14 mouse cellular contexts compared by ENCODE assay signal in the genomic region with DNA sequence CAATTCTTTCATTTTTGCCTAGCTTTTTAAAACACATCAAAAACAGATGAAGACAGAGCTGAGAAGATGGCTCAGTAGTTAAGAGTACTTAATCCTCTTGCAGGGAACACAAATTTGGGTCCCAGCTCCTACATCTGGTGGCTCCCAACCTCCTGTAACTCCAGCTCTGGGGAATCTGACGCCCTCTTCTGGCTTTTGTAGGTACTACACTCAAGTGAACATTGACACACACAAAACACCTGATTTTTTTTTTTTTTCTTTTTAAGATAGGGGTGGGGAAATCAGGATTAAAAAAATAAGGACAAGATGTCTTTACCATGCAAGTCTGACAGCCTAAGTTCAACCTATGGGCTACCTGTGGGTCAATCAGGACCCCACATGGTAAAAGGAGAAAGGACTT. TPM values are rescaled to one million over a fixed set of nuclear protein-coding genes. Genes with fewer than 3 reads are reported as not detected.
A peak's percentile ranks its signal among the peaks of the same experiment; 100 is the strongest.
DNase-seq lines count a peak whose midpoint lies in the region; ATAC-seq and TF ChIP-seq lines count a peak whose summit lies in the region.
"Had no signal": no experiment of that assay in that cellular context is flagged by ENCODE, and none has a peak within 500 bp of the region (broad histone marks: within the 10 kb centered on the region; RNA-seq: fewer than 3 reads in every experiment).

No protein-coding gene starts in this region.

- TF ChIP-seq CTCF in heart, postnatal 0 days (IDR thresholded peaks at IDR 0.05; ENCODE audit: low read depth) = peak; percentile 22; the same call in 1 of the 2 replicates
- TF ChIP-seq CTCF in midbrain, postnatal 0 days (IDR thresholded peaks at IDR 0.05) = peak; percentile 61
- peak; percentile 56 to 63 (median 62) for TF ChIP-seq CTCF in MEL (IDR thresholded peaks at IDR 0.05 in 2 of 3, conservative IDR thresholded peaks at IDR 0.05 in 1 of 3; ENCODE audit: control insufficient read depth in 1 of 3, insufficient read depth in 1 of 3, low read depth in 2 of 3, low read length in 3 of 3, poor library complexity in 1 of 3, severe bottlenecking in 1 of 3)
- TF ChIP-seq CTCF in small intestine, adult 2 months (IDR thresholded peaks at IDR 0.05; ENCODE audit: extremely low read depth, insufficient read length, insufficient replicate concordance, low read depth, low read length) = peak; percentile 59; the same call in 1 of the 2 replicates

- H3K79me2 ChIP-seq in MEL (ENCODE audit: control insufficient read depth, insufficient read depth, low read length, poor library complexity) = peaks cover 2% of the 10 kb centered on the region; the same call in 1 of the 2 replicates

- peaks cover 2% of the 10 kb centered on the region; the same call in 1 of the 2 replicates for H3K4me1 ChIP-seq in heart, postnatal 0 days (ENCODE audit: control insufficient read depth, insufficient read depth)
- no peaks in the 10 kb centered on the region for H3K4me1 ChIP-seq in midbrain, postnatal 0 days (ENCODE audit: insufficient read depth, low read length)
- peaks cover 25% of the 10 kb centered on the region for H3K4me1 ChIP-seq in midbrain, embryonic 10.5 days
- H3K4me1 ChIP-seq in MEL (ENCODE audit: control insufficient read depth in 1 of 2, insufficient read depth in 2 of 2, low read length in 2 of 2) = peaks cover 7 to 14% of the 10 kb centered on the region in 2 experiments
- no peaks in the 10 kb centered on the region; the same call in 1 of the 2 replicates for H3K4me1 ChIP-seq in small intestine, adult 2 months (ENCODE audit: control insufficient read depth, insufficient read depth, insufficient read length, low read length)
- peaks cover 12% of the 10 kb centered on the region for H3K4me1 ChIP-seq in hindbrain, embryonic 10.5 days (replicated peaks)
- H3K4me1 ChIP-seq: liver, embryonic 15.5 days had no signal

- no peaks in the 10 kb centered on the region for H3K27me3 ChIP-seq in heart, postnatal 0 days (ENCODE audit: control insufficient read depth, insufficient read depth, low read length)
- H3K27me3 ChIP-seq in midbrain, postnatal 0 days (ENCODE audit: insufficient read depth, low read length) = no peaks in the 10 kb centered on the region
- no peaks in the 10 kb centered on the region for H3K27me3 ChIP-seq in midbrain, embryonic 10.5 days (ENCODE audit: low read depth, poor library complexity, severe bottlenecking)
- no peaks in the 10 kb centered on the region for H3K27me3 ChIP-seq in MEL (ENCODE audit: control insufficient read depth in 1 of 2, insufficient read depth in 2 of 2, low read length in 2 of 2)
- H3K27me3 ChIP-seq in small intestine, adult 2 months (ENCODE audit: control insufficient read depth, insufficient read depth, low read length) = no peaks in the 10 kb centered on the region
- H3K27me3 ChIP-seq in hindbrain, embryonic 10.5 days (ENCODE audit: insufficient read depth, poor library complexity, severe bottlenecking) = no peaks in the 10 kb centered on the region
- H3K27me3 ChIP-seq: hindbrain, embryonic 12.5 days; liver, embryonic 15.5 days had no signal

- TF ChIP-seq EP300 in heart, postnatal 0 days (IDR thresholded peaks at IDR 0.05; ENCODE audit: low read depth) = no peak
- no peak for TF ChIP-seq EP300 in MEL (IDR thresholded peaks at IDR 0.05; ENCODE audit: low read depth in 1 of 2, low read length in 2 of 2)

- TF ChIP-seq RAD21 in MEL (IDR thresholded peaks at IDR 0.05; ENCODE audit: low read depth, low read length) = peak; percentile 57

- H3K36me3 ChIP-seq in heart, postnatal 0 days (replicated peaks; ENCODE audit: control insufficient read depth, insufficient read depth, low read length) = no peaks in the 10 kb centered on the region
- H3K36me3 ChIP-seq in midbrain, postnatal 0 days (ENCODE audit: insufficient read depth, low read length) = peaks cover 4% of the 10 kb centered on the region; the same call in 1 of the 2 replicates
- peaks cover 61% of the 10 kb centered on the region for H3K36me3 ChIP-seq in midbrain, embryonic 10.5 days
- H3K36me3 ChIP-seq in MEL (ENCODE audit: control insufficient read depth in 1 of 2, insufficient read depth in 2 of 2, low read length in 2 of 2) = peaks cover 0 to 11% of the 10 kb centered on the region in 2 experiments; a peak in 2 of 4 replicates
- peaks cover 1% of the 10 kb centered on the region; the same call in 1 of the 2 replicates for H3K36me3 ChIP-seq in small intestine, adult 2 months (ENCODE audit: control insufficient read depth, insufficient read depth, low read length)
- H3K36me3 ChIP-seq in hindbrain, embryonic 10.5 days = peaks cover 57% of the 10 kb centered on the region
- H3K36me3 ChIP-seq: liver, embryonic 15.5 days had no signal

- WGBS in heart, postnatal 0 days = 9% methylated on average over 1 of the region's 1 CpGs
- 3% methylated on average over 1 of the region's 1 CpGs for WGBS in midbrain, postnatal 0 days
- 3% methylated on average over 1 of the region's 1 CpGs for WGBS in midbrain, embryonic 10.5 days
- 14% methylated on average over 1 of the region's 1 CpGs for WGBS in small intestine, adult 2 months
- WGBS in hindbrain, embryonic 10.5 days = 6% methylated on average over 1 of the region's 1 CpGs

- H3K27ac ChIP-seq in heart, postnatal 0 days (ENCODE audit: low read depth) = no peak overlapping the region
- H3K27ac ChIP-seq in midbrain, postnatal 0 days (ENCODE audit: low read depth, low read length) = no peak overlapping the region
- no peak overlapping the region for H3K27ac ChIP-seq in midbrain, embryonic 10.5 days (replicated peaks)
- H3K27ac ChIP-seq in MEL (ENCODE audit: control insufficient read depth, low read depth, low read length) = no peak overlapping the region
- no peak overlapping the region for H3K27ac ChIP-seq in small intestine, adult 2 months (ENCODE audit: insufficient read depth, low read depth, low read length)
- no peak overlapping the region for H3K27ac ChIP-seq in hindbrain, embryonic 10.5 days
- H3K27ac ChIP-seq: hindbrain, embryonic 12.5 days; liver, embryonic 15.5 days had no signal

- no peak overlapping the region for H3K9ac ChIP-seq in heart, postnatal 0 days (replicated peaks; ENCODE audit: low read depth, low read length)
- H3K9ac ChIP-seq in midbrain, postnatal 0 days (replicated peaks; ENCODE audit: low read length, poor library complexity, severe bottlenecking) = no peak overlapping the region
- H3K9ac ChIP-seq in MEL (ENCODE audit: control insufficient read depth, low read depth, low read length, poor library complexity, severe bottlenecking) = no peak overlapping the region
- H3K9ac ChIP-seq: hindbrain, embryonic 12.5 days; liver, embryonic 15.5 days had no signal

- no peak overlapping the region for H3K4me3 ChIP-seq in heart, postnatal 0 days (ENCODE audit: low read depth, low read length)
- H3K4me3 ChIP-seq in midbrain, postnatal 0 days (ENCODE audit: low read depth, low read length) = no peak overlapping the region
- no peak overlapping the region for H3K4me3 ChIP-seq in midbrain, embryonic 10.5 days
- H3K4me3 ChIP-seq in MEL (ENCODE audit: control insufficient read depth in 1 of 2, insufficient read depth in 1 of 2, low read depth in 2 of 2, low read length in 2 of 2) = no peak overlapping the region
- H3K4me3 ChIP-seq in small intestine, adult 2 months (ENCODE audit: low read depth, low read length) = no peak overlapping the region
- no peak overlapping the region for H3K4me3 ChIP-seq in hindbrain, embryonic 10.5 days
- H3K4me3 ChIP-seq: hindbrain, embryonic 12.5 days; liver, embryonic 15.5 days; myocyte had no signal

- no peak for TF ChIP-seq POLR2A in MEL (IDR thresholded peaks at IDR 0.05; ENCODE audit: control insufficient read depth in 1 of 2, insufficient read depth in 1 of 2, low read depth in 1 of 2, low read length in 2 of 2, poor library complexity in 1 of 2)
- no peak for TF ChIP-seq POLR2A in small intestine, adult 2 months (IDR thresholded peaks at IDR 0.05; ENCODE audit: low read depth, low read length)

- ATAC-seq in heart, postnatal 0 days (ENCODE audit: insufficient read depth, low read depth) = no peak
- no peak for ATAC-seq in midbrain, postnatal 0 days (ENCODE audit: low FRiP score)
- ATAC-seq in frontal cortex, adult (ENCODE audit: low TSS enrichment) = no peak

- no peaks in the 10 kb centered on the region for H3K9me3 ChIP-seq in heart, postnatal 0 days (replicated peaks; ENCODE audit: control insufficient read depth, low read length)
- no peaks in the 10 kb centered on the region for H3K9me3 ChIP-seq in midbrain, postnatal 0 days (ENCODE audit: low read length)
- no peaks in the 10 kb centered on the region for H3K9me3 ChIP-seq in midbrain, embryonic 10.5 days (replicated peaks)
- H3K9me3 ChIP-seq in MEL (replicated peaks; ENCODE audit: insufficient read depth, low read length) = no peaks in the 10 kb centered on the region
- no peaks in the 10 kb centered on the region for H3K9me3 ChIP-seq in hindbrain, embryonic 10.5 days
- H3K9me3 ChIP-seq: hindbrain, embryonic 12.5 days; liver, embryonic 15.5 days had no signal

- DNase-seq in heart, postnatal 0 days (ENCODE audit: low spot score) = no peak
- no peak for DNase-seq in heart, adult 18-20 months
- DNase-seq in midbrain, postnatal 0 days (ENCODE audit: low spot score) = no peak
- no peak for DNase-seq in midbrain, embryonic 10.5 days (ENCODE audit: low spot score)
- peak; percentile 58 for DNase-seq in MEL (ENCODE audit: low read depth, low spot score)
- no peak for DNase-seq in hindbrain, embryonic 10.5 days (ENCODE audit: low spot score)
- DNase-seq: cerebellum, adult 11 months; gastrocnemius, postnatal 14 days; right cerebral cortex, adult 18-20 months had no signal

- no peak overlapping the region for H3K4me2 ChIP-seq in heart, postnatal 0 days (ENCODE audit: low read depth, low read length)
- H3K4me2 ChIP-seq in midbrain, postnatal 0 days (ENCODE audit: low read depth, low read length, poor library complexity, severe bottlenecking) = no peak overlapping the region
- H3K4me2 ChIP-seq: hindbrain, embryonic 12.5 days; liver, embryonic 15.5 days had no signal

TF ChIP-seq in MEL, 35 proteins besides CTCF, POLR2A, EP300 and RAD21 (continues in another document):
- TF ChIP-seq ZNF384 (IDR thresholded peaks at IDR 0.05; ENCODE audit: low read depth, low read length) (peak; percentile 85), SMC3 (IDR thresholded peaks at IDR 0.05; ENCODE audit: low read depth, low read length) (peak; percentile 77), CHD1 (IDR thresholded peaks at IDR 0.05; ENCODE audit: low read depth, low read length) (no peak)

RNA-seq across cellular contexts. Expression of a gene that starts 10.5 kb away (rescaled TPM):
- total RNA-seq in heart, postnatal 0 days (2014; rRNA removed; ENCODE audit: low replicate concordance) = 5.1 and 27.2 TPM in 2 replicates
- polyA plus RNA-seq in heart, postnatal 0 days (2015; fragmentation: Nextera tagmentation; extraction: Ambion mirVana) = 13.5 and 14.6 TPM in 2 replicates
- 10 to 100 TPM; 13.1 to 20.1 TPM for total RNA-seq in heart, adult 18-20 months (2021)
- total RNA-seq in midbrain, postnatal 0 days (2014; rRNA removed) = 24.8 and 29.2 TPM in 2 replicates
- polyA plus RNA-seq in midbrain, postnatal 0 days (2015; fragmentation: Nextera tagmentation; extraction: Ambion mirVana) = 46.9 and 57.8 TPM in 2 replicates
- 67.2 and 69.6 TPM in 2 replicates for polyA plus RNA-seq in midbrain, embryonic 10.5 days (2016; fragmentation: Nextera tagmentation; extraction: Ambion mirVana)
- 15.4 and 26.6 TPM in 2 replicates for total RNA-seq in MEL (2012; rRNA removed)
- 10 to 100 TPM in 1 of 2 experiments, not detected in 1; 75.3 TPM for polyA plus RNA-seq in MEL (2012; ENCODE audit: insufficient read depth in 1 of 2, insufficient read length in 2 of 2, low read depth in 1 of 2, low replicate concordance in 2 of 2, missing spikeins in 1 of 2)
- polyA plus RNA-seq in small intestine, adult 2 months (2012; rRNA removed) = 4.2 and 5.1 TPM in 2 replicates
- polyA plus RNA-seq in hindbrain, embryonic 10.5 days (2016; fragmentation: Nextera tagmentation; extraction: Ambion mirVana) = 45.4 and 52.5 TPM in 2 replicates
